Comparison of ENCODE assay signal across 9 mouse cellular contexts in the genomic region with DNA sequence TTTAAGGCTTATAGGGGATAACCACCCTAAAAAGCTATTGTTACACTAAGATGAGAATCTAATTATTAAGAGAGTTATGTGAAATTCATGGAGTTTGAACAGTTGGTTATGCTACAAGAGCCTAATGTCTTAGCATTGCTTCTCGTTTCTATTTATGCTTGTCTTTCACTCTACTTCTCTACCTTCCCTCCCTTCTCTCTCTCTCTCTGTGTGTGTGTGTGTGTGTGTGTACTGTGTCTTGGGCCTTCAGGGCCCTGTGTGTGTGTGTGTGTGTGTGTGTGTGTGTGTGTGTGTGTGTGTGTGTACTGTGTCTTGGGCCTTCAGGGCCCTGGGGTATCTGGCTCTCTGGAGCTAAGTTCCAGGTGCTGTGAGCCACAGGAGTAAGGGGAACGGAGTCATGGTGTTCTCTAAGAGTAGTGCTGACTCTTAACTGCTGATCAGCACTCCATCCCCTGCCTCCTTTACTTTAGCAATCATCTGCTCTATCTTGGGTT. TPM values are rescaled to one million over a fixed set of nuclear protein-coding genes. Genes with fewer than 3 reads are reported as not detected.
DNase-seq lines count a peak whose midpoint lies in the region; ATAC-seq and TF ChIP-seq lines count a peak whose summit lies in the region.
"Had no signal": no experiment of that assay in that cellular context is flagged by ENCODE, and none has a peak within 500 bp of the region (broad histone marks: within the 10 kb centered on the region; RNA-seq: fewer than 3 reads in every experiment).

No protein-coding gene starts in this region.

- 0 out of 2 replicates have a peak, but pooled peaks have one; percentile 7 for TF ChIP-seq EP300 in CH12.LX (IDR thresholded peaks at IDR 0.05; ENCODE audit: low read length)

- TF ChIP-seq POLR2A in CH12.LX (IDR thresholded peaks at IDR 0.05; ENCODE audit: low read depth, low read length), result no peak

- no peaks in the 10 kb centered on the region for H3K4me1 ChIP-seq in embryonic facial prominence, embryonic 11.5 days (ENCODE audit: control insufficient read depth, insufficient read depth, low read length)
- peaks cover 10% of the 10 kb centered on the region for H3K4me1 ChIP-seq in embryonic facial prominence, embryonic 10.5 days
- H3K4me1 ChIP-seq in CH12.LX (ENCODE audit: control insufficient read depth in 1 of 2, insufficient read depth in 2 of 2), result peaks cover 0 to 15% of the 10 kb centered on the region in 2 experiments; a peak in 2 of 4 replicates
- peaks cover 6% of the 10 kb centered on the region; the same call in 1 of the 2 replicates for H3K4me1 ChIP-seq in forebrain, embryonic 15.5 days
- no peaks in the 10 kb centered on the region for H3K4me1 ChIP-seq in intestine, embryonic 15.5 days (replicated peaks)
- H3K4me1 ChIP-seq: liver, embryonic 13.5 days had no signal

- no peaks in the 10 kb centered on the region for H3K79me2 ChIP-seq in CH12.LX (replicated peaks; ENCODE audit: control insufficient read depth, extremely low read depth, insufficient read depth, poor library complexity, severe bottlenecking)

- ATAC-seq in embryonic facial prominence, embryonic 11.5 days (replicated peaks; ENCODE audit: insufficient number of reproducible peaks, low FRiP score, low TSS enrichment, low read depth), result peak; percentile 70; the same call in 1 of the 2 replicates
- peak; percentile 72 for ATAC-seq in forebrain, embryonic 15.5 days (replicated peaks)
- peak; percentile 55 for ATAC-seq in intestine, embryonic 15.5 days
- no peak for ATAC-seq in CD4-positive, CD25-positive, alpha-beta regulatory T cell, adult 4 months
- no peak for ATAC-seq in megakaryocyte progenitor cell, adult 5-6 weeks (replicated peaks; ENCODE audit: poor library complexity)

- no peak for TF ChIP-seq RAD21 in CH12.LX (IDR thresholded peaks at IDR 0.05; ENCODE audit: low read depth, low read length)

- H3K4me3 ChIP-seq in embryonic facial prominence, embryonic 11.5 days (ENCODE audit: low read depth, low read length), result no peak overlapping the region
- no peak overlapping the region for H3K4me3 ChIP-seq in embryonic facial prominence, embryonic 10.5 days
- no peak overlapping the region for H3K4me3 ChIP-seq in CH12.LX (replicated peaks in 1 of 3; ENCODE audit: low read depth in 2 of 3, low read length in 2 of 3, poor library complexity in 1 of 3)
- no peak overlapping the region for H3K4me3 ChIP-seq in forebrain, embryonic 15.5 days
- no peak overlapping the region for H3K4me3 ChIP-seq in intestine, embryonic 15.5 days (replicated peaks)
- H3K4me3 ChIP-seq: liver, embryonic 13.5 days had no signal

- no peak for TF ChIP-seq CTCF in CH12.LX (conservative IDR thresholded peaks at IDR 0.05 in 1 of 2, IDR thresholded peaks at IDR 0.05 in 1 of 2; ENCODE audit: low read depth in 2 of 2, low read length in 2 of 2)

- in situ Hi-C loops in CH12.LX (cut with MboI; ENCODE audit: low pct_ligation_motif_present, low pct_unique_long_range_greater_than_20kb, low sequenced_read_pairs), result loop anchor here (25.0 kb wide), 1 partner anchor 430 kb away; no protein-coding TSS in a partner anchor

- H3K27me3 ChIP-seq in embryonic facial prominence, embryonic 11.5 days (ENCODE audit: control insufficient read depth, insufficient read depth, low read length), result no peaks in the 10 kb centered on the region
- no peaks in the 10 kb centered on the region for H3K27me3 ChIP-seq in embryonic facial prominence, embryonic 10.5 days (replicated peaks; ENCODE audit: low read depth, poor library complexity, severe bottlenecking)
- no peaks in the 10 kb centered on the region for H3K27me3 ChIP-seq in CH12.LX (replicated peaks)
- no peaks in the 10 kb centered on the region for H3K27me3 ChIP-seq in forebrain, embryonic 15.5 days
- H3K27me3 ChIP-seq in intestine, embryonic 15.5 days (replicated peaks), result no peaks in the 10 kb centered on the region
- H3K27me3 ChIP-seq: liver, embryonic 13.5 days had no signal

- no peaks in the 10 kb centered on the region for H3K9me3 ChIP-seq in embryonic facial prominence, embryonic 11.5 days (replicated peaks; ENCODE audit: control insufficient read depth, low read length)
- H3K9me3 ChIP-seq in embryonic facial prominence, embryonic 10.5 days, result no peaks in the 10 kb centered on the region
- no peaks in the 10 kb centered on the region for H3K9me3 ChIP-seq in CH12.LX (replicated peaks; ENCODE audit: low read length)
- no peaks in the 10 kb centered on the region for H3K9me3 ChIP-seq in forebrain, embryonic 15.5 days
- no peaks in the 10 kb centered on the region for H3K9me3 ChIP-seq in intestine, embryonic 15.5 days
- H3K9me3 ChIP-seq: liver, embryonic 13.5 days had no signal

- dilution Hi-C loops in CH12.LX (cut with MboI; ENCODE audit: extremely low pct_ligation_motif_present, extremely low pct_unique_long_range_greater_than_20kb, low sequenced_read_pairs), result no loop called here

- H3K9ac ChIP-seq in embryonic facial prominence, embryonic 11.5 days (replicated peaks; ENCODE audit: low read length), result no peak overlapping the region
- H3K9ac ChIP-seq in CH12.LX (ENCODE audit: insufficient read depth, low read depth), result no peak overlapping the region
- no peak overlapping the region for H3K9ac ChIP-seq in forebrain, embryonic 15.5 days (replicated peaks)
- no peak overlapping the region for H3K9ac ChIP-seq in intestine, embryonic 15.5 days
- H3K9ac ChIP-seq: liver, embryonic 13.5 days had no signal

- 67% methylated on average over 2 of the region's 2 CpGs for WGBS in embryonic facial prominence, embryonic 11.5 days
- WGBS in embryonic facial prominence, embryonic 10.5 days, result 79% methylated on average over 2 of the region's 2 CpGs
- 77% methylated on average over 2 of the region's 2 CpGs for WGBS in forebrain, embryonic 15.5 days
- 80% methylated on average over 2 of the region's 2 CpGs for WGBS in intestine, embryonic 15.5 days

- no peaks in the 10 kb centered on the region for H3K36me3 ChIP-seq in embryonic facial prominence, embryonic 11.5 days (replicated peaks; ENCODE audit: control insufficient read depth, insufficient read depth, low read depth, low read length)
- peaks cover 15% of the 10 kb centered on the region for H3K36me3 ChIP-seq in embryonic facial prominence, embryonic 10.5 days (replicated peaks)
- H3K36me3 ChIP-seq in CH12.LX (replicated peaks in 1 of 2; ENCODE audit: control insufficient read depth in 1 of 2, insufficient read depth in 1 of 2, low read length in 1 of 2), result peaks cover 8 to 28% of the 10 kb centered on the region in 2 experiments
- H3K36me3 ChIP-seq in forebrain, embryonic 15.5 days, result 0 out of 2 replicates have a peak, but pooled peaks cover 3% of the 10 kb centered on the region
- H3K36me3 ChIP-seq in intestine, embryonic 15.5 days, result peaks cover 5% of the 10 kb centered on the region; the same call in 1 of the 2 replicates

- H3K27ac ChIP-seq in embryonic facial prominence, embryonic 11.5 days (replicated peaks; ENCODE audit: low read depth, low read length), result no peak overlapping the region
- H3K27ac ChIP-seq in embryonic facial prominence, embryonic 10.5 days (replicated peaks), result no peak overlapping the region
- H3K27ac ChIP-seq in CH12.LX (ENCODE audit: insufficient read depth, low read depth), result no peak overlapping the region
- H3K27ac ChIP-seq in forebrain, embryonic 15.5 days (replicated peaks), result no peak overlapping the region
- H3K27ac ChIP-seq in intestine, embryonic 15.5 days, result no peak overlapping the region
- H3K27ac ChIP-seq: liver, embryonic 13.5 days had no signal

- H3K4me2 ChIP-seq in embryonic facial prominence, embryonic 11.5 days (ENCODE audit: low read depth, low read length), result no peak overlapping the region
- no peak overlapping the region for H3K4me2 ChIP-seq in CH12.LX (ENCODE audit: insufficient read depth, low read depth, poor library complexity, severe bottlenecking)
- H3K4me2 ChIP-seq in forebrain, embryonic 15.5 days (replicated peaks), result no peak overlapping the region
- H3K4me2 ChIP-seq in intestine, embryonic 15.5 days (replicated peaks), result no peak overlapping the region
- H3K4me2 ChIP-seq: liver, embryonic 13.5 days had no signal

- DNase-seq in embryonic facial prominence, embryonic 11.5 days (ENCODE audit: low spot score), result no peak
- DNase-seq in embryonic facial prominence, embryonic 10.5 days (ENCODE audit: low spot score), result no peak
- DNase-seq in CH12.LX (ENCODE audit: extremely low read depth), result no peak
- DNase-seq in frontal cortex, postnatal 36 days (ENCODE audit: low spot score in 2 of 2), result no peak
- DNase-seq: liver, embryonic 13.5 days had no signal

RNA-seq across cellular contexts. Expression of a gene that starts 6.9 kb away (rescaled TPM):
- polyA plus RNA-seq in embryonic facial prominence, embryonic 11.5 days (2014; fragmentation: Nextera tagmentation; extraction: Ambion mirVana), result 12.6 and 14.5 TPM in 2 replicates
- polyA plus RNA-seq in embryonic facial prominence, embryonic 10.5 days (2016; fragmentation: Nextera tagmentation; extraction: Ambion mirVana), result 13.4 and 14.1 TPM in 2 replicates
- total RNA-seq in CH12.LX (2012; rRNA removed) (14.0 and 17.5 TPM in 2 replicates), CH12.LX (2014; rRNA removed) (35.4 and 42.2 TPM in 2 replicates)
- 34.2 and 34.5 TPM in 2 replicates for polyA plus RNA-seq in CH12.LX (2012; ENCODE audit: insufficient read length, low read depth)
- 4.5 and 4.9 TPM in 2 replicates for polyA plus RNA-seq in forebrain, embryonic 15.5 days (2015; fragmentation: Nextera tagmentation; extraction: Ambion mirVana)
- polyA plus RNA-seq in intestine, embryonic 15.5 days (2015; fragmentation: Nextera tagmentation; extraction: Ambion mirVana), result 7.6 and 8.2 TPM in 2 replicates
- polyA plus RNA-seq in CD4-positive, CD25-positive, alpha-beta regulatory T cell, adult 4 months (2017; shearing (Covaris generic)), result 10 to 100 TPM in 1 of 2 experiments, 1 to 10 TPM in 1; 7.5 to 10.1 TPM
- total RNA-seq in megakaryocyte progenitor cell, adult 5-6 weeks (2015), result 18.6 and 20.5 TPM in 2 replicates
- total RNA-seq in megakaryocyte progenitor cell, adult 5-6 weeks (2017), result 19.4 and 26.3 TPM in 2 replicates

RNA-seq across cellular contexts. Expression of a gene that starts 29.0 kb away (rescaled TPM):
- 29.3 and 32.5 TPM in 2 replicates for polyA plus RNA-seq in embryonic facial prominence, embryonic 11.5 days (2014; fragmentation: Nextera tagmentation; extraction: Ambion mirVana)
- 24.8 and 26.7 TPM in 2 replicates for polyA plus RNA-seq in embryonic facial prominence, embryonic 10.5 days (2016; fragmentation: Nextera tagmentation; extraction: Ambion mirVana)
- total RNA-seq in CH12.LX (2012; rRNA removed) (19.6 and 20.9 TPM in 2 replicates), CH12.LX (2014; rRNA removed) (38.8 and 44.1 TPM in 2 replicates)
- 24.2 and 28.1 TPM in 2 replicates for polyA plus RNA-seq in CH12.LX (2012; ENCODE audit: insufficient read length, low read depth)
- polyA plus RNA-seq in forebrain, embryonic 15.5 days (2015; fragmentation: Nextera tagmentation; extraction: Ambion mirVana), result 33.5 and 38.1 TPM in 2 replicates
- 30.0 and 35.0 TPM in 2 replicates for polyA plus RNA-seq in intestine, embryonic 15.5 days (2015; fragmentation: Nextera tagmentation; extraction: Ambion mirVana)
- 10 to 100 TPM; 36.4 to 41.7 TPM for polyA plus RNA-seq in CD4-positive, CD25-positive, alpha-beta regulatory T cell, adult 4 months (2017; shearing (Covaris generic))
- total RNA-seq in megakaryocyte progenitor cell, adult 5-6 weeks (2015), result 12.6 and 16.1 TPM in 2 replicates
- total RNA-seq in megakaryocyte progenitor cell, adult 5-6 weeks (2017), result 14.5 and 15.2 TPM in 2 replicates

RNA-seq across cellular contexts. Expression of a gene that starts 48.3 kb away (rescaled TPM):
- polyA plus RNA-seq in embryonic facial prominence, embryonic 11.5 days (2014; fragmentation: Nextera tagmentation; extraction: Ambion mirVana), result 0.63 and 0.95 TPM in 2 replicates
- 0.15 and 0.16 TPM in 2 replicates for polyA plus RNA-seq in embryonic facial prominence, embryonic 10.5 days (2016; fragmentation: Nextera tagmentation; extraction: Ambion mirVana)
- total RNA-seq in CH12.LX (2012; rRNA removed) (1.2 and 2.2 TPM in 2 replicates), CH12.LX (2014; rRNA removed) (5.3 and 5.4 TPM in 2 replicates)
- polyA plus RNA-seq in CH12.LX (2012; ENCODE audit: insufficient read length, low read depth), result 1.3 and 2.5 TPM in 2 replicates
- polyA plus RNA-seq in forebrain, embryonic 15.5 days (2015; fragmentation: Nextera tagmentation; extraction: Ambion mirVana), result 0.43 and 0.46 TPM in 2 replicates
- 0.98 and 1.1 TPM in 2 replicates for polyA plus RNA-seq in intestine, embryonic 15.5 days (2015; fragmentation: Nextera tagmentation; extraction: Ambion mirVana)
- 10 to 100 TPM; 63.7 to 66.0 TPM for polyA plus RNA-seq in CD4-positive, CD25-positive, alpha-beta regulatory T cell, adult 4 months (2017; shearing (Covaris generic))
- 8.0 and 11.0 TPM in 2 replicates for total RNA-seq in megakaryocyte progenitor cell, adult 5-6 weeks (2015)
- total RNA-seq in megakaryocyte progenitor cell, adult 5-6 weeks (2017), result 3.7 and 5.6 TPM in 2 replicates

Comparison
In these comparisons a context has a peak if more than half of its experiments do, and no peak if none do; other contexts are left out.
1. ATAC-seq: peak in embryonic facial prominence, embryonic 11.5 days (single experiment), forebrain, embryonic 15.5 days (single experiment) and intestine, embryonic 15.5 days (single experiment); none in CD4-positive, CD25-positive, alpha-beta regulatory T cell, adult 4 months (single experiment) and megakaryocyte progenitor cell, adult 5-6 weeks (single experiment).
2. RNA of a gene that starts 48.3 kb away (polyA plus RNA-seq): 63.7 to 66.0 TPM in CD4-positive, CD25-positive, alpha-beta regulatory T cell, adult 4 months; 1.3 to 2.5 TPM in CH12.LX, 0.98 to 1.1 TPM in intestine, embryonic 15.5 days, 0.63 to 0.95 TPM in embryonic facial prominence, embryonic 11.5 days, 0.43 to 0.46 TPM in forebrain, embryonic 15.5 days and 0.15 to 0.16 TPM in embryonic facial prominence, embryonic 10.5 days; every median in the first group is over 10 times any median in the second.